Mouse (Mus musculus) limb, embryonic 11.5 days (tissue): ENCODE data around the gene Tmppe. TPM values are rescaled to one million over a fixed set of nuclear protein-coding genes. Genes with fewer than 3 reads are reported as not detected.

Experiments
- ATAC-seq: fragments of 200-750 bp; cut with Nextera tagmentation; 2 replicates; pipeline ENCODE4 v1.8.0; 2017; ENCODE audit warnings: low read depth; ENCODE audit not compliant: insufficient number of reproducible peaks, low FRiP score, low TSS enrichment
- DNase-seq: peaks from one replicate; pipeline ENCODE4 v3.0.0-alpha.2; 2015; ENCODE audit warnings: low spot score
- H3K27ac ChIP-seq: fragments of 300-500 bp; sonication (generic); replicated peaks from 2 replicates; pipeline ENCODE4 v1.5.1; 2014; ENCODE audit warnings: low read depth, mild to moderate bottlenecking, low read length
- H3K27me3 ChIP-seq: fragments of 300-500 bp; sonication (generic); 2 replicates; pipeline ENCODE4 v1.6.1; 2014; ENCODE audit warnings: mild to moderate bottlenecking, low read length, mixed read lengths; ENCODE audit not compliant: control insufficient read depth, insufficient read depth
- H3K36me3 ChIP-seq: fragments of 300-500 bp; sonication (generic); 2 replicates; pipeline ENCODE4 v1.6.1; 2014; ENCODE audit warnings: mild to moderate bottlenecking, low read length, moderate library complexity, mixed read lengths; ENCODE audit not compliant: control insufficient read depth, insufficient read depth
- H3K4me1 ChIP-seq: fragments of 300-500 bp; sonication (generic); 2 replicates; pipeline ENCODE4 v1.6.1; 2014; ENCODE audit warnings: low read length, mixed read lengths; ENCODE audit not compliant: control insufficient read depth, insufficient read depth
- H3K4me2 ChIP-seq: fragments of 300-500 bp; sonication (generic); 2 replicates; pipeline ENCODE4 v1.6.1; 2014; ENCODE audit warnings: low read depth, mild to moderate bottlenecking, moderate library complexity; ENCODE audit not compliant: severe bottlenecking
- H3K4me3 ChIP-seq: fragments of 300-500 bp; sonication (generic); 2 replicates; pipeline ENCODE4 v1.5.1; 2014; ENCODE audit warnings: low read depth, low read length
- H3K9ac ChIP-seq: fragments of 300-500 bp; sonication (generic); 2 replicates; pipeline ENCODE4 v1.6.1; 2014; ENCODE audit warnings: mild to moderate bottlenecking, low read length
- H3K9me3 ChIP-seq: fragments of 300-500 bp; sonication (generic); 2 replicates; pipeline ENCODE4 v1.6.1; 2016; ENCODE audit warnings: low read length; ENCODE audit not compliant: control insufficient read depth
- WGBS: fragments of 180-500 bp; shearing (Covaris S2); extraction: QIAGEN DNeasy Blood & Tissue Kit; methylation state at CpG from one replicate; pipeline ENCODE4 v1.1.7; 2014; 5-methylcytosine and 5-hydroxymethylcytosine counted together
- polyA plus RNA-seq: library from polyadenylated mRNA; unstranded; fragments of >200 nt; fragmentation: Nextera tagmentation; extraction: Ambion mirVana; gene quantifications from 2 replicates; pipeline ENCODE4 v1.2.1, GENCODE M21; 2014

Gene Tmppe
- polyA plus RNA-seq, 1 experiment from 2014 or later, result 3.6 TPM

DNA sequence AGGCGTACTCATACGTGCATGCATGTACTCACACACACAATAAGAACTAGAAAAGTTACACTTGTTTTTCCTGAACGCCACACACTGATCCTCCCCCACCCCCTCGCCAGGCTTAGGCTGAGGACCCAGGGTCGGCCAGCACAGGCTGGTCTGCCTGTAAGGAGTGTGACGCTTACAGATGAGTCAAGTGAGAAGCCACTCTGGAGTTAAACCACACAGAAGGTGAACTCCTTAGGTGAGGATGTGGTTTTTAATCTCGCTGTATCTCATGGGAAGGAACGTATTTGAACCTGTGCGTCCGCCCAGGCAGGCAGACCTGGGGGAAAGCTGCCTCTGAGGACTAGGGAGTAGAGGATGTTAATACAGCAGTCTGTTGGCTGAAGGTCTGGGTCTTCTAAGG, 39.6 kb downstream of the Tmppe start:
- Histone ChIP-seq H3K4me2 (no peak overlapping the region), H3K27ac (no peak overlapping the region), H3K9ac (no peak overlapping the region), H3K4me3 (no peak overlapping the region), H3K4me1 (no peaks in the 10 kb centered on the region), H3K36me3 (0 out of 2 replicates have a peak, but pooled peaks cover 2% of the 10 kb centered on the region), H3K27me3 (no peaks in the 10 kb centered on the region), H3K9me3 (no peaks in the 10 kb centered on the region)
- 89% methylated on average over 10 of the region's 10 CpGs for WGBS
- DNase-seq, result no peak
- no peak for ATAC-seq

DNA sequence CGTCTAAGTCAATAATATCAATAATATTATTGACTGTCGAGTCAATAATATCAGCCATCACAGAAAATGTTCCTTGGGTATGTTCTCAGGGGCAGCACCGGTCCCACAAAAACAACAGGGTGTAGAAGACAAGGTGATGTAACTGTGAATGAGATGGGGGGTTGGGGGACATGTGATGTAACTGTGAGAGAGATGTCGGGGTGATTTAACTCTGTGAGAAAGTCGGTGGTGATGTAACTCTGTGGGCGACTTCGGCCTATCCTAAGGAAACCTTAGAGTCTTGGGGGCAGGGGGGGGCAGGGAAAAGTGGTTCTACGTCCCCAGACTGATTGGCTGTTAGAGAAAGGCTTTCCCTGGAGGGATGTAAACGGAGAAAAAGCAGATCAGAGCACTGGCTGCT, 41.3 kb downstream of the Tmppe start:
- no peak overlapping the region for H3K9ac ChIP-seq
- WGBS, result 91% methylated on average over 9 of the region's 9 CpGs
- no peaks in the 10 kb centered on the region for H3K4me1 ChIP-seq
- no peak overlapping the region for H3K27ac ChIP-seq
- no peaks in the 10 kb centered on the region for H3K9me3 ChIP-seq
- no peaks in the 10 kb centered on the region for H3K27me3 ChIP-seq
- H3K4me2 ChIP-seq, result no peak overlapping the region
- ATAC-seq, result no peak
- H3K4me3 ChIP-seq, result no peak overlapping the region
- no peak for DNase-seq
- 0 out of 2 replicates have a peak, but pooled peaks cover 2% of the 10 kb centered on the region for H3K36me3 ChIP-seq

DNA sequence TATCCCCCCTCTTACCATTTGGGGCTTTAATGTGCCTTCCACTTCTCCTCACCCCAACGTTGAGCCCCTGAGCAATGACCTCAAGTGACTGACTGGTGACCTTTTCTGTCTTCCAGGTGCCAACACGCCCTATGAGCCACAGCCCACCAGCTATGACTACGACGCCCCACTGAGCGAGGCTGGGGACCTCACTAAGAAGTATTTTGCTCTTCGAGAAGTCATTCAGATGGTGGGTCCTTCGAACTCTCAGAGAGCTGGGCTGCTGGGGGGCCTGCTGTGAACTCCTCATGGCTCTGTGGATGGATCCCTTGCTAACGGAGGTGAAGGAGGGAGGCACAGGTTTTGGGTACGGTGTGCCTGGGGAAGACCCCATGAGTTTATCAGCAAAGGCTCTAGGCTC, 42.0 kb downstream of the Tmppe start:
- Histone ChIP-seq H3K27me3 (no peaks in the 10 kb centered on the region), H3K36me3 (0 out of 2 replicates have a peak, but pooled peaks cover 2% of the 10 kb centered on the region), H3K9ac (no peak overlapping the region), H3K4me3 (no peak overlapping the region), H3K27ac (no peak overlapping the region), H3K4me2 (no peak overlapping the region), H3K4me1 (no peaks in the 10 kb centered on the region), H3K9me3 (no peaks in the 10 kb centered on the region)
- WGBS, result 83% methylated on average over 9 of the region's 9 CpGs
- no peak for ATAC-seq
- DNase-seq, result no peak

DNA sequence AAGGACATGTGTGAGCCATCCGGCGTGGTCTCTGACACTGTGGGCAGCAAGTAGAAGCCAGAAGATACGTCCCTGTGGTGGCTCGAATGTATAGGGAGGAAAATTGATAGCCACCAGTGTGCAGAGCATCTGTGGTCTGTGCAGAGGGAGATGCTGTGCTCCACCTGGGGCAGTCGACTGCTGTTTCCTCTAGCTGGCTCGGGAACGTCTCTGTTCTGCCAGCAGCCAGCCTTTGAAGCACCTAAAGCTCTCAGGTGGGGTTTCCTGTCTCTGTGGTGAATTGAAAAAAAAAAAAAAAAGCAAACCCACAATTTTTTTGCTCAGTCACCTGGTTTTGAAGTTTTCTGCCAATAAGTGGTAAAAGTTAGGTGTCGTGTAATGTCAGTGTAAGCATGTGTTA, 42.4 kb downstream of the Tmppe start:
- Histone ChIP-seq H3K27ac (no peak overlapping the region), H3K27me3 (no peaks in the 10 kb centered on the region), H3K9me3 (no peaks in the 10 kb centered on the region), H3K4me1 (no peaks in the 10 kb centered on the region), H3K9ac (no peak overlapping the region), H3K4me2 (no peak overlapping the region), H3K4me3 (no peak overlapping the region), H3K36me3 (0 out of 2 replicates have a peak, but pooled peaks cover 2% of the 10 kb centered on the region)
- DNase-seq, result no peak
- no peak for ATAC-seq
- WGBS, result 88% methylated on average over 8 of the region's 8 CpGs

DNA sequence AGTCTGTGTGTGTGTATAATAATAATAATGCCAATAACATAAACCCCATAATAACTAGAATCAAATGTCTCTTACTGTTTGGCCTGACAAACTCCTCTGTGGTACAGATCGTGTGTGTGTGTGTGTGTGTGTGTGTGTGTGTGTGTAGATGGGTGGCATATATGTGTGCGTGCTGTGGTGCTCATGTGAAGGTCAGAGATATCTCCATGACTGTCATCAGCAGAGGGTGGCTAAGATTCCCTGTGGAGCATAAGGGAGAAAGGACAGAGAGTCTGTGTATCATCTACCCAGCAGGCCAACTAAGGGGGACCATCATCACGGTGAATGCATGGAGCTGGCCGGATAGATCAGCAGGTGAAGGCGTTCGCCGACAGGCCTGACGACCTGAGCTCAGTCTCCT, 46.0 kb downstream of the Tmppe start:
- Histone ChIP-seq H3K27me3 (no peaks in the 10 kb centered on the region), H3K36me3 (no peaks in the 10 kb centered on the region), H3K4me1 (no peaks in the 10 kb centered on the region), H3K9me3 (no peaks in the 10 kb centered on the region), H3K9ac (no peak overlapping the region), H3K27ac (no peak overlapping the region), H3K4me2 (no peak overlapping the region), H3K4me3 (no peak overlapping the region)
- no peak for ATAC-seq
- WGBS, result 94% methylated on average over 8 of the region's 8 CpGs
- no peak for DNase-seq

DNA sequence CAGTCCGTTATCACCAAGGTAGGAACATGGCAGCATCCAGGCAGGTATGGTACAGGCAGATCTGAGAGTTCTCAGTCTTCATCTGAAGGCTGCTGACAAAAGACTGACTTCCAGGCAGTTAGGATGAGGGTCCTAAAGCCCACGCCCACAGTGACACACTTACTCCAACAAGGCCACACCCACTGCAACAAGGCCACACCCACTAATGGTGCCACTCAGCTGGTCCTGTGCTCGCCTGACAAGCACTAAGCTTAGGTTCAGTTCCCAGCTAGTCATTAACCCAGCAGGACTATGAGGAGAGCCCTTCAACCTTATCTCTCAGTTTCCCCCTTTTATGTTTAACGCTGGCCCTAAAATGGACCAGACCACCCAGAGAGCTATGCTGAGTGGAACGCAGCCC, 47.8 kb downstream of the Tmppe start:
- Histone ChIP-seq H3K27me3 (no peaks in the 10 kb centered on the region), H3K4me1 (no peaks in the 10 kb centered on the region), H3K4me3 (no peak overlapping the region), H3K9me3 (no peaks in the 10 kb centered on the region), H3K36me3 (no peaks in the 10 kb centered on the region), H3K4me2 (no peak overlapping the region), H3K9ac (no peak overlapping the region), H3K27ac (no peak overlapping the region)
- WGBS, result 69% methylated on average over 5 of the region's 5 CpGs
- DNase-seq, result no peak
- ATAC-seq, result no peak

DNA sequence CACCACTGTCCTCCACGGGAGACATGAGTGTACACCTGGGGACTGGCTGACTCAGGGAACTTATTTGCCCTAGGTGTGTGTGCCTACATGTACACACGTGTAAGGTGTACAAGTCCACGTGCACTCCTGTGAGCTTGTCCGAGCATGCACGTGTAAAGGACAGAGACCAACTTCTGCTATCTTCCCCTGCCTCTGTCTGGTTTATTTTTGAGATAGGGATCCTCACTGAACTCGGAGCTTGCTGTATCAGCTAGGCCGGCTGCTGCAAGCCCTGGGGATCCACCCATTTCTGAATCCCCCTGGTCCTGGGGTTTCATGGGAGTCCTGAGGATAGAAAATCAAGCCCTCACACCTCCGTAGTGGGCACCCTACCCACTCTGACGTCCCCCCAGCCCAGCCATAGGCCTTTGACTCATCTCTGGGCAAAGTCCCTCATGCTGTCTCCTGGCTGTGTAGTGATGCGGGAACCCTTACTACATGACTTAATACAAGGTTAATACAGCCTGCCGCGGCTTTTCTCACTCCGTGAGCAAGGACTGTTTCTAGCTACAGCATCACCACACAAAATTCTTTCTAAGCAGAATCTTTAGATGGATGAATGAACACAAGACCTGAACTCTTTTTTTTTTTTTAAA, 48.3 kb downstream of the Tmppe start:
- H3K9ac ChIP-seq, result no peak overlapping the region
- ATAC-seq (no peak), DNase-seq (no peak)
- H3K36me3 ChIP-seq, result no peaks in the 10 kb centered on the region
- no peak overlapping the region for H3K27ac ChIP-seq
- H3K9me3 ChIP-seq, result no peaks in the 10 kb centered on the region
- no peaks in the 10 kb centered on the region for H3K27me3 ChIP-seq
- H3K4me1 ChIP-seq, result no peaks in the 10 kb centered on the region
- WGBS, result 89% methylated on average over 13 of the region's 13 CpGs
- no peak overlapping the region for H3K4me3 ChIP-seq
- no peak overlapping the region for H3K4me2 ChIP-seq

DNA sequence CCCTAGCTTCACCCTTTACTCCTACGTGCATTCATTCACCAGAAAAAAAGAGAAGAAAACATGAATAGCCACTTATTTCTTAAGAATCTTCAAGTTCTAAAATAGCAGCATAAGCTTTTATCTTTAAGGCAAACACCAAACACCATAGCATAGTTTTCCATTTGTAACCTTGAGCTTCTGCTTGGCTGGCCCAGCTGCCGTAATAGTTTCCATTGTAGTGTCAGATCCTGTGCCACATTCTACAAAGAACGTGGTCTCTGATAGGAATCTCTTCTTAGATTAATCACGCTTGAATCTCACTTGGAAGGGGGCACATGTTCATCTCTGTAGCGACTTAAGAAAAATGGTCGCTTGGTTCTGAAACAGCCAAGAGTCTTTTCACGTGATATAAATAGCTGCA, 50.7 kb downstream of the Tmppe start:
- H3K9ac ChIP-seq, result no peak overlapping the region
- no peaks in the 10 kb centered on the region for H3K9me3 ChIP-seq
- ATAC-seq, result no peak
- no peaks in the 10 kb centered on the region for H3K4me1 ChIP-seq
- DNase-seq, result no peak
- no peaks in the 10 kb centered on the region for H3K27me3 ChIP-seq
- no peak overlapping the region for H3K4me2 ChIP-seq
- H3K27ac ChIP-seq, result no peak overlapping the region
- no peaks in the 10 kb centered on the region; the same call in 1 of the 2 replicates for H3K36me3 ChIP-seq
- H3K4me3 ChIP-seq, result no peak overlapping the region
- 92% methylated on average over 7 of the region's 7 CpGs for WGBS

DNA sequence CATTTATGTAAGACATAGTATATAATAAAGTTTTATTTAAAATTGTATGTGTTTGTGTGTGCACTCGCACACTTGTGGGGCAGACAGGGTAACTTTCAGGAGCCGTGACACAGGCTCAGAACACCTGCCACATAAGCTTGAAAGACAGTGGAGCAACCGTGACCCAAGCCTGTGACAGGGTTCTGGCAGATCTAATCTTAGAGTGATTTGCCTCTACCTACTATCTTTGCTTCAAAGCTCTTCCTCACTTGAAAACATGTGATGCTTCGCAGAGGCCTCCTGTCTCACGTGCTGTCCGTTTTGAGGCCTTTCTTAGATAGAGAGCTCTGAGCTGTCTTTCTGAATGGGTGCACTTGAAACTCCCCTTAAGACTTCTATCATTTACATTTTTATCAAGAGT, 51.5 kb downstream of the Tmppe start:
- H3K4me1 ChIP-seq, result no peaks in the 10 kb centered on the region
- WGBS, result 93% methylated on average over 6 of the region's 6 CpGs
- ATAC-seq, result no peak
- no peak overlapping the region for H3K9ac ChIP-seq
- H3K27ac ChIP-seq, result no peak overlapping the region
- no peaks in the 10 kb centered on the region for H3K27me3 ChIP-seq
- no peaks in the 10 kb centered on the region; the same call in 1 of the 2 replicates for H3K36me3 ChIP-seq
- H3K4me2 ChIP-seq, result no peak overlapping the region
- H3K4me3 ChIP-seq, result no peak overlapping the region
- H3K9me3 ChIP-seq, result no peaks in the 10 kb centered on the region
- no peak for DNase-seq
